Mouse (Mus musculus) small intestine, adult 2 months (tissue): ENCODE data around the gene Slc1a3.

Experiments
- CTCF ChIP-seq: fragments of 200-500 bp; IDR thresholded peaks from 2 replicates; pipeline ENCODE4 v1.5.1; 2012; ENCODE audit warnings: low read depth, mild to moderate bottlenecking, control low read depth, inconsistent platforms, low read length, moderate library complexity, mixed read lengths; ENCODE audit not compliant: insufficient replicate concordance, insufficient read length; ENCODE audit errors: extremely low read depth
- POLR2A ChIP-seq: fragments of 200-500 bp; IDR thresholded peaks from 2 replicates; pipeline ENCODE4 v1.6.1; 2012; ENCODE audit warnings: low read depth, mild to moderate bottlenecking, control low read depth, inconsistent platforms, low read length, moderate library complexity

GRCm38 (mm10) chr15:8728861-8729260, 18.3 kb upstream of the Slc1a3 start:
- TF ChIP-seq CTCF (no peak), POLR2A (no peak)
